Mouse (Mus musculus): ENCODE measurements around the gene Polr3b.
A peak's percentile ranks its signal among the peaks of the same experiment; 100 is the strongest.

The Polr3b gene

GRCm38 (mm10) chr10:84621826-84622790 is at the start of gene Polr3b:
Polr3b (plus strand) TSS chr10:84622292.
- peak; percentile 90 for DNase-seq (ENCODE audit: low spot score)

GRCm38 (mm10) chr10:84573671-84574420 is 48.2 kb upstream of the Polr3b start:
- DNase-seq (ENCODE audit: low spot score), result no peak

GRCm38 (mm10) chr10:84576029-84576394 is 46.1 kb upstream of the Polr3b start:
- no peak for DNase-seq (ENCODE audit: low spot score)

- peak; percentile 91 for DNase-seq (ENCODE audit: low spot score)
These were observed 45.6 kb upstream of the Polr3b start, which contains the start of gene Tcp11l2 for GRCm38 (mm10) chr10:84576395-84577070. Tcp11l2 (plus strand) TSS chr10:84576626.

DNA sequence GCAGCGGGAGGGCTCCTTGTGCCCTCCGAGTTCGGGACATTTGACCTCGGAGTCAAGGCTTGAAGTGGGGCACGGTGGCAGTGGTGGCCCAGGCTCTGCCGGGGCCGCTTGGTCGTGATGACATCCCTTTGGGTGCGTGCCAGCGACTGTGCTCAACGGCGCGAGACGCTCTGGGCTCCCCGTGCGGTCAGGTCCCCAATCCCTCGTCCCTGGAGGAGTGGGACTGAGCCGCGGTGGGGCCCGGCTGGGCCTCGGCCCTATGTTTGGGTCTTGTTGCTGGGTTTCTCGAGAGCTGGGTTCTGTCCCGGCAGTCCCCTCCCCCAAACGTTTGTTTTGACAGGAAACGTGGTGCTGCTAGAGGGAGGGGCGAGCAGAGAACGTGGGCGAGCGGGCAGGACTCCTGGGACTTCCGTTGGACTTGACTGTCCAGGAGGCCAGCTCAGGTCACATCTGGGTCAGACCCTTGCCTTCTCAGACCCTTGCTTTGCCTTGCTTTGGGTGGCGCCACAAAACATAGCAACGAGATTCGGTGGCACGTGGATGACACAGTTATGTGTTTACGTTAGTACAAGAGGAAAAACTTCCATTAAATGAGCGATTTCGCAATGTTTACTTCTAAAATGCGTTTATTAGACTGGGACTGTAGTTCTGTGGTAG is 44.9 kb upstream of the Polr3b start:
- peak; percentile 72 for DNase-seq (ENCODE audit: low spot score)

GRCm38 (mm10) chr10:84578738-84579137 is 43.4 kb upstream of the Polr3b start:
- no peak for DNase-seq (ENCODE audit: low spot score)

DNA sequence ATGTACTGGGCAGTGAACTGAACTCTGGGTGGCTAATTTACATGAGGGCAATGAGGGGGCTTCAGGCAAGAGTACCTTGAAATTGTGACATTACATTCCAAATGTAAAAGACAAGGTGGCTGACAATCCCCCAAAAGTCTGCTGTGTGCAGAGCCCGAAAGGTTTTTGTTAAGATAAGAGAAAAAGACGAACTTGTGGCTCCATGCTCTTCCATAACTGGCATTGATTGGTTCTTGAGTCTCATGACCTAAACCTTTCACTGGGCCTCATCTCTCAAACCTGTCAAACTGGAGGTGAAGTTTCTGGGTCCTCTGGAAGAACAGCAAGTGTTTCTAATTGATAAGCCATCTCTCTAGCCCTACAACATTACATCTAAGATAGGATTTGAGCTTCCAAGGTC is 42.6 kb upstream of the Polr3b start:
- no peak for DNase-seq (ENCODE audit: low spot score)

DNA sequence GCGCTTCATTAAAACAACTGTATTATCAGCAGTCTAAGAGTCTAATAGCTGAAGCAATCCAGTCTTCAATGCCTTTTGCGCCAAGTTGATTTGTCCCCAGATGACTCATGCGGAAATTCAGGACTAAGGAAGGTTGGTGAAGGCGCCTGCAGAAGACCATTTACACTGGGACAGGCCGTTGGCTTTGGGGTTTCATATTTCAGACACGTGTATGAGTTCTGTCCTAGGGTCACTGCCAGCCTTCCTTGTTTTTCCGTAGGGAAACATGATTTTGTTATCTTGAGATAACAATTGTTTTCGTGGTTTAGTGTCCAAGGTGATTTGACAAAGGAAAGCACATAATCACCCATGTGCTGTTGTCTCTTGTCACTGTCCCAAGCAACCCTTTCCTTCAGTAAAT is 40.9 kb upstream of the Polr3b start:
- DNase-seq (ENCODE audit: low spot score), result peak; percentile 20

DNA sequence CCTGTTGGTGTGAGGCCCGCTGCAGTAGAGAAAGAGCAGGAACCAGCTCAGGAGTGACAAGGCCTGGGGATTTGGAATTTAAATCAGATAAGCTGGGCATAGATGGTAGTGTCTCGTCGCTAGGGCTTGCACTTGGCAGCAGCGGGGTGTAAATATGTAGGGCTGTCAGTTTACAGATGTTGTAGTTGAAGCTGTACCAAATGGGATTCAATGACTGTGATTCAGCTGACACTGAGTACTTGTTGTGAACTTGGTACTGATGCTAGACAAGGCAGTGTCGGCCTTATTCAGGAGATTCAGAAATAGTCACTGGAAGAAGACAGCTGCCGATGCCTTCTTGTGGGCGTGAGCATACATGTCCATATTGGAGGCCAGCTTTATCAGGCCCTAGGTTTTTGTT is 39.9 kb upstream of the Polr3b start:
- no peak for DNase-seq (ENCODE audit: low spot score)

DNA sequence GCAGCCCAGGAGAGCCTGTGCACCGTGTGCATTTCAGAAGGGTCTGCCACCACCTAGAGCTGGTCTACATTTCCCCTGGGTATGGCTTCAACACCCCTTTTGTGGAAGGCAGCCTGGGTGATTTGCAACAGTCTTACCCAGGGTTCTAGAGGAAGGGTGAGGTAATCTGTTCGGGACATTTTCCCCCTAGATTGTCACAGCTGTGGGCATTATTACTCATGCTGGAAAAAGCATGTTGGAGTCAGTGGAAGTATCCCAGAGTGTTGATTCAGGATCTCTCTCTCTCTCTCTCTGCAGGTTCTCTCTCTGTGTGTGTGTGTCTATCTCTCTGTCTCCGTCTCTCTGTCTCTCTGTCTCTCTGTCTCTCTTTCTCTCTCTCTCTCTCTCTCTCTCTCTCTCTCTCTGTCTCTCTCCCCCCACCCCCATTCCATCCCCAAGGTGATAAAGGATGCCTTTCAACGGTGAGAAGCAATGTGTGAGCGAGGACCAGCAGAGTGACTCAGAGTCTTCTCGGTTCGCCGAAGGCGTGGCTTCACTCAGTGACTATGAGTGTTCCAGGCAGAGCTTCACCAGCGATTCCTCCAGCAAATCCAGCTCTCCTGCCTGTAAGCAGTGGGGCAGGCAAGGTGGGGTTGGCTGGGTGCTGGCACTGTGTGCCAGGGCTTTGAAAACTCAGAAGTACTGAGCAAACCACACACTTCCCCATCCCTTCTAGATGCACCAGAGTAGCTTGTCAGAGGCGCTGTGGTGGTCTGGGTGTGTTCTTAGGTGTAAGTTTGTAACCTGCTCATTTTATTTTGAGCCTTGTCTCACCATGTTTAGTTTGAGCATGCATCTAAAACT is 37.4 kb upstream of the Polr3b start:
- no peak for DNase-seq (ENCODE audit: low spot score)

DNA sequence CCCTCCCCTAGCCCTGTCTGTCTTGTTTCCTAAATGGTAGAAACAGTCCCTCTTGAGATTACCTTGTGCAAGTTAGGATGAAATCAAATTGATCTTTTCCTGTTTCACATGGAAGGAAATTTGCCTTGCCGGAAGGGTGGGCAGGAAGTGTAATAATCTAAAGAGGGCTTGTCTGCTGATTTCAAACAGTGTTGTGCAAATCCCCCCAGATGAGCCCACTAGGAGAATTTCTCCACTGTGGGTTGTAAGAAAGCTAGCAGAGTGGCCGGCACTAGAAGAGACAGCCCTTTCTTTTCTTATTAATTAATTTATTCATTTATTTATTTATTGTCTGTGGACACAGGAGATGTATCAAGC is 36.8 kb upstream of the Polr3b start:
- no peak for DNase-seq (ENCODE audit: low spot score)

- DNase-seq (ENCODE audit: low spot score), result no peak
These were observed 31.1 kb upstream of the Polr3b start for GRCm38 (mm10) chr10:84590956-84591355.

GRCm38 (mm10) chr10:84591640-84592148 is 30.4 kb upstream of the Polr3b start:
- DNase-seq (ENCODE audit: low spot score), result no peak

- no peak for DNase-seq (ENCODE audit: low spot score)
These were observed 29.3 kb upstream of the Polr3b start for GRCm38 (mm10) chr10:84592745-84593144.

DNA sequence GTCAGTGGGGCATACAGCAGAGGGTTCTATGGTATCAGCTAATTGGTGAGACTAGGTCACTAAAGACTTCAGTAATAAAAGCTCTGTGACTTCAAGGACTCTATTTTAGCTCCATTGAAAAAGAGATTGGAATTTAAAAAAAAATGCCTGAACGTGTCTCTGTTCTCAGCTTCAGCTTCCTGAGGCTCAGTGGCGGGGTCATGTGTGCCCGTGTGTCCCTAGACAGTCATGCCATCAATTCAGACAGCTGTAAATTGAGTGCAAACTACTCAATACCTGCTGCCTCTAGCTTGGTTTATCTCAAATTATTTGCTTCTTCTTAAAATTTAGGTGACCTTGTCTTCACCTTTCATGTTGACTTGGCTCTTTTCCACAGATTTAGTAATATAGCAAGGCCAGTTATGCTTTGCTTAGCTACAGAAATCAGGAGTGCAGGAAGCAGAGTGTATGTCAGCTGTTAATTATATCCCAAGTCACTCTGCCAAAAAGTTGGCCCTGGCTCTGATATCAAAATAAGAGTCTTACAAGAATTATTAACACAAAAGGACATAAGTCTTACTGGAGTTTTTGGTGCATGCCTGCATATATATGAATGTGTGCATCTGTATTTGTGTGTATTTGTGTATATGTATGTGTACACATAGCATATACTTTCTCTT is 24.8 kb upstream of the Polr3b start:
- DNase-seq (ENCODE audit: low spot score), result no peak

- DNase-seq (ENCODE audit: low spot score), result no peak
These were observed 23.9 kb upstream of the Polr3b start for GRCm38 (mm10) chr10:84598172-84598571.

DNA sequence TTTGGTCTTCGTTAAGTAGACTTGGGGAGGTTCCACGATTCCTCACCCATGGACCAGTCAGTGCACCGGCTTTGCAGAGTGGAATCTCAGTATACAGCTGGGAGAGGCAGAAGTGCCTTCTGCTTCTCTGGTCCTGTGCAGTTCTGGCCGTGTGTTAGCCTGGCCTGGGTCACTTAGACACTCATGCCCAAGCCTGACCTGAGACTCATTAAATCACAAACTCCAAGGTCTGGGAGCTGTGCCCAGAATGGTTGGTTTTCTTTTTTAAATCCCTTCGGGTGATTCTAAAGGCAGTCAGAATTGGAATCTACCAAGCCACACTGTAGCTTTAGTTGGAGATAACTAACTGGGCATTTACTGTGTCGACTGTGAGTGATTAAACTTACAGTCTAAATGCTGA is 22.0 kb upstream of the Polr3b start:
- DNase-seq (ENCODE audit: low spot score), result peak; percentile 37

DNA sequence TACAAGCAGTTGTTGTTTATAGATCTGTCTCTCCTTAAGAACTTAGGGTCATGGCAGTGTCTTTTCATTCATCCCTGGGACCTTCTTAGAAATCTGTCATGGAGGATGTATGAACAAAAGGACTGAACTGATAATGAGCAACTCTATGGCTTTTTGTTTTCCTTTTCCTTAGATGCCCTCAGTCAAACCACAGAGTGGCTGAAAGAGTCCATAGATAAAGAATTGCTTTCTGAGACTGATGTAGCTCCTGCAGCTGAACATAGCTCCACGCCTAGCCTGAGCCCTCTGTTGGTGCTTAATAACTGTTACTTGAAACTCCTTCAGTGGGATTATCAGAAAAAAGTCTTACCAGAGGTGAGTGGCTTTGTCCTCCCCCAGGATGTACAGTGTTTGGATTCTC is 17.8 kb upstream of the Polr3b start:
- no peak for DNase-seq (ENCODE audit: low spot score)

GRCm38 (mm10) chr10:84608361-84608760 is 13.7 kb upstream of the Polr3b start:
- DNase-seq (ENCODE audit: low spot score), result no peak

DNA sequence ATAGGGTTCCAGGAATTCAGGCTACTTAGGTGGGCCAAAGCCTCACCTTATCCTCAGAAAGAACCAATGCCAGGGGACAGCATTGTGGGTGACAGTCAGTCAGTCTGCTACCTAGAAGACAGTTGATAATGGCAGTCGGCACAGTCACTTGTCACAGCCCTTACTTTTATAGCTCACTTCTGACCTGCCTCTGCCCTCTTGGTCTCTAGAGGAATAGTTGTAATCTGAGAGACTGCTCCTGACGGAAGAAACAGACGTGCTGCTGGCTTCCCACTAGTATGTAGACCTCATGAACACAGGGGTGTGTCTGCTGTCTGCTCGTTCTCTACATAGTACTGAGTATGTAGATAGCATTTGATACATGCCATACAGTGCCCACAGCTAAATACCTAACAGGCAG is 11.8 kb upstream of the Polr3b start:
- DNase-seq (ENCODE audit: low spot score), result no peak
